Mouse (Mus musculus) naive thymus-derived CD4-positive, alpha-beta T cell, adult 2 months (primary cell): ENCODE results near the gene Ceacam1.
A peak's percentile ranks its signal among the peaks of the same experiment; 100 is the strongest.
"Not testable (repeated sequence)": the region's sequence is repeated elsewhere in the genome, so short reads cannot be mapped to it uniquely, and the experiment has no call there.

ENCODE experiments used
- DNase-seq: peaks from one replicate; pipeline ENCODE4 v3.0.0-alpha.2; 2011; ENCODE audit warnings: low read depth

The Ceacam1 gene

DNA sequence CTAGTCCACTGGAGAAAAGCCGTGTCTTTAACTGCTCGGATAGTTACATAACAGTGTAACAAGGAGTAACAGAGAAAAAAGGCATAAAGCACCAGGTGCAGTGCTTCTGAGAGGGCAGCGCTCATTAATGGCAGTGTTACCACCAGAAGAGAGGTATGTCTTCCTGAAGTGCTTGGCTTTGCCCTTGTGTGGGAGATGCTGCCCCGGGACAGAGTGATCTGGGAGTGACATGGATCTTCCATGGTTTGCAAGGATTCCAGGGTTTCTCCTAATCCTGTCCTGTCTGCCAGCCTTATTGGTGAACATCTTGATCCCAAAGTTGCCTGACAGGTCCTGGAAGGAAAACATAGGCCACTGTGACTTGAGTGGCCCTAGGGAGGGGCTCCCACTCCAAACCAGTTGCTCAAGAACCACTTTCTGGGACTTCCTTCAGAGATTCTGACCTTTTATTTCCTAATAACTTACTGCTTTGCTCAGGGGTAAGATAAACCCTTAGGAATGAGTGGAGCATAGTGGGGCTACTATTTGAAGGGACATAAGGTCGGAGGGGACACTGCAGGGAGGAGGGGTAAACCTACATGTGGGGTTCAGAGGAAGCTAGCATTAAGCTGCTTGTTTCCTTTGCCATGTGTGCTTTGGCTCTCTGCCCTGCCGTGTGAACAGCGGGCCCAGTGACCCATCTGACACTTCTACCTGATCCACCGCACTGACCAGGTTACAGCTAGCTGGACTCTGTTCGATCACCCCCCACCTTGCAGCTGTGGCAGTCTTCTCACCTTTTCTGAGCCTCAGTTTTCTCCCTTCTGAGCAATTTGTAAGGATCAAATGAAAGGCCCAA is 37.2 kb downstream of the Ceacam1 start:
- DNase-seq = no peak

DNA sequence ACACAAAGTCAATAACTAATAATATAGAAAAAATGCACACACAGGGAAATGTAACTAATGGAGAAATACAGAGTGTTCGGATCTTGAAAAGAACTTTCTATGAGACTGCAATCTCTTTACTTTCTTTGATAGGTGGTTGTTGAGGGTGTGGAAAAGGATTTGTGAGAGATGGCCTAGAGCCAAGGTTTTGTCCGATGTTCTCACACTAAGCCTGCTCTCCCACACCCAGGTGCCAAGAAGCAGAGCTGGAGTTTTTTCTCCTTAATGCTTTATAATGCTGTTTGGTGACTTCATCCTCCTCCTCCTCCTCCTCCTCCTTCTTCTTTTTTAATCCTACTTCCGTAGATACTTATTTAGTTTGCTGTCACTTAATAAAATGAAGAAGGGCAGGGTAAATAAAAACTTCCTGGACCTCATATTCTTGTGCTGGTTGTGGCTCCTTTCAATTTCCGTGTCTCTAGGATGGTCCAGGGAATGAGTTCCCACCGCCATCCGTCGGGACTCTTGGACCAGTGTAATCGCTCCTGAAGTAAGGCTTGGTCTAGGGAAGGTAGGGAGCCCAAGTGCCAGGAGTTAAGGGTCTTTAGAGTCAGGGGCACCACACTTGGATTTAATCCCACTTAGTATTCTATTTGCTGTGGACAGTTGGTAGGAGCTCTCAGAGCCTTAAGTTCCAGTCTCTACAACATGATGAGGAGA is 38.1 kb downstream of the Ceacam1 start:
- no peak for DNase-seq

DNA sequence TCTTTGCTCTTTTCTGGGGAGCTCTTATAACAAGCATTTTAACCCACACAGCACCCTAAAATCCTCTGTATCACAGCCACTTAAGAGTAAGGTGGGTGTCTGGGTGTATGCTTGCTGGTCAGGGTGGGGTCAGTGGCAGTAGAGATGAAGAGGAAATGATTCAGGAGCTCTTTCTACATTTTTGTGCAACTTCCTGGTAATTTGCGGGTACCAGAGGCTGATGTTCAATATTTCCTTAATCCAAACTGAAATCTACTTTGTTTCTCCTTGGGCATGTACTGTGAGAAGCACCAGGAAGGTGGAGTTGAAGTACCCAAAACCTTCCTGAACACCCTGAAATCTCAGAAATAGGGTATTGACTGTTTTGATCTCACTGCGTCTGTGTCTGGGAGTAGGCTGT is 40.7 kb downstream of the Ceacam1 start:
- DNase-seq = no peak

DNA sequence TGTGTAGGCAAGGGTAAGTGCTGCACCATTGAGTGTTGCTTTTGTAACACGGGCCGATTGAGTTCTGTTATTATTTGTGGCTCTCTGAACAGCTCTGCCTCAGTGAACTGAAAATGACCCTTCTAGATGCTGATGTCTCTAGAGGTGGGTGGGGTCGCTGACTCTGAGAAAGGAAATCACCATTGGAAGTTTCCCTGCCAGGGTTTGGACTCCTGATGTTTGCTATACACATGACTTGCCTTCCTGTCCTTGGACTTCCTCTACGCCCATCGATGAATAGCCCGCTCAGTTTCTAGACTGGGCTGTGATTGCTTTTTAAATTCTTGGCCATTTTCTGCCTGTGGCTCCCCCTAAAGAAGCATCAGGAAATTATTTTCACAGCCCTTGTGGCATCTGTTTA is 41.2 kb downstream of the Ceacam1 start:
- no peak for DNase-seq

DNA sequence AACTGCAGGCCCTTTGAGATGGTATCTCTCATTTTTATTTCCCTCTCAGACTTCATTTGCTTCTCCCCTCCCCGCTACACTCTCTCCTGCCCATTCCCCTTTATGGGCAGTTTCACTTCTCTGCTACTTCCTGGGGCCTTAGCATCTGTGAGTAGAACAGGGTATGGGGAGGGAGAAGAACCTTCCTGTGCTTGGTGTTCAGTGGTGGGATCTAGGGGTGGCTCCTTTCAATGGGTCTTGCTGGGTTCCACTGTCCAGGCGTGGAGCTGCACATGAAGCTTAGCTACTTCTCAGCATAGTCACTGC is 41.9 kb downstream of the Ceacam1 start:
- DNase-seq = no peak

DNA sequence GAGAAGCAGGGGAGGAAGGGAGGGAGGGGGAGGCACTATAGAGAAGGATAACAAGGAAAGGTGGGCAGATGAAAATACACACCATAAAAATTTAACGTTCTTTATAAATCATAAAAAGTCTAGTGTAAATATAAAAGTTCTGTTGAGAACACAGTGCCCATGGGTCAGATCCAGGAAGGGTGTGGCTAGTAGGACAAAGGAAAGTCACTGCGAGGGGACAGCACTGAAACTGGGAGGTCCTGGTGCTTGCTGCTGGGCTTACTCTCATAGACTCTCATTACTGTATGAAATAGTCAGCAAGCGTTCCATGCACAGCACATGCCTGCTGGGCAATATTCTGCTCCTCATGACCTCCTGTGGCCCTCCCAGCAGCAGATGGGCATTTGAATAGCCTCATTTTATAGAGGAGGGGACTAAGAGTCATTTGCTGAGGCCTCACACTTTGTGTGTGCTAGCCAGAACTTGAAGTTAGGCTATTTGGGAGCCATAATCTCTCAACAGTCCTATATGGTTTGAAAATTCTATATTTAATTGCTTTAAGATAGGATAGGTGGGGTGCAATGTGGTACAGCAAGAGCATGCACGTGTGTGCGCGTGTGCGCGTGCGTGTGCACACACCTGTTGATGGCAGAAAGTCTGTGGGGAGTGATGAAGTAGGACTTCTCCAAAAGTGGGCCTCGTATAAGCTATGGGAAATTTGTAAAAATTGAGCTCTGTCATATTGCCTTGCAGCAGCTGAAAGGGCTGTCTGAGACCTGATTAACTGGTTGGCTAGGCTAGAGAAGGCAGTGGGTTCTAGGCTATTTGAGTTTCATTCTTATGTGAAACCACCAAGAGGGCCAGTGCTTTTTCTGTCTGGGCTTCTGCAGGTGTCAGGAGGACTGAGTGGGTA is 42.5 kb downstream of the Ceacam1 start:
- DNase-seq = no peak

DNA sequence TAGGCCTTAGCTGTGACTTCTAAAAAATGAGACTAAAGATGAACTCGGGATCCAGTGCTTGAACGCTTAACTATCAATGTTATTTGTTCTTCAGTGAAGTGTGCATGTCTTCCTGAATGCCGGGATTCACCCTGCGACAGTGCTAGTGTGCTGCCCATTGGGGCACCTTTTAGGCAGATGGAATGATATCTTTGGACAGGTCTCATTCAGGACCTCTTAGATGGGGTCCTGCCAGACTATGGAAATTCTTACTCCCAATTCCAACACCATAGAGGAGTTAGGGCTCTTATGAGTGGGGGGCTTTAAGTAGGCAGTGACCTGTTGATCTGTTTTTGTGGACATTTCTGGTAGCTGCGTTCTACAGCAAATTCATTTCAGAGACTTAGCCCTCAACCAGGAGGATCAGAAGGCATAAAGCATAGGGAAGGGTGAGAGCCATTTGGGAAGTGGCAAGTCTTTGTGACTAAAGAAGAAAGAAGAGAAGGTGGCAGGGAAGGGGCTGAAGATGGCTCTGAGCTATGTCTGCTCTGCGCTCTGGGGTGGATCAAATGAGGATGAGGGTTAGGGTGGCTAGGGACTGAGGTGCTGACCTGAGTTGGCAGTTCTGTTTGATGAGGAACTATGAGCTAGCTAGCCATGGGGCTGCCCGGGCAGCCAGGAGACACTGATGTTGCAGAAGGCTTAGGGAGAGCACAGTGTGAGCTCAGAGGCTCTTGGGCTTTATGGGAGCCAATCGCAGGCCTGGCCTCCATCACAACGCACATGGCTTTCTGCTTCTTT is 43.4 kb downstream of the Ceacam1 start:
- no peak for DNase-seq

DNA sequence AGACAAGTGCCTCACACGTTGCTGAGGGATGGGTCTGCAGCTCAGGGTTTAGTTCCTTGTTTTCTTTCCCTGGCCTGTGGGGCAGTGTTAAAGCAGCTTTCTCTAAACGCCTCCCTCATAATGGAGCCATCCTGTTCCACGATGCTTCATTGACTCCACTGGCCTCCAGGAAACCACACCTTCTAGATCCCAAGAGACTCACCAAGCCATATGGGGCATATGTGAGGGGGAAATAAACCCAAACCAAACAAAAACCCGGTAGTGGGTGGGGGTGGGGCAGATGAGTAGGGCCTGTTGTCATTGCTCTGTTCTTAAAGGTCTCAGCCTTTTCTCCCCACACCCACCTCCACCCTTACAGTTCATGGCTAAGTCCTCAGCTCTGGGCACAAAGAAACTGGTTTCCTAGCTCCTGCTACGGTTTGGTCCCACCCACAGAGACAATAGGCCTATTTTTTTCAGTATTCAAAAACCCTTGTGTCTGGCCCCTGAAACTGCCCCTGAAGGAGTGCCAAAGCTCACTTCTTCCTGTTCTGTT is 44.3 kb downstream of the Ceacam1 start:
- no peak for DNase-seq

DNA sequence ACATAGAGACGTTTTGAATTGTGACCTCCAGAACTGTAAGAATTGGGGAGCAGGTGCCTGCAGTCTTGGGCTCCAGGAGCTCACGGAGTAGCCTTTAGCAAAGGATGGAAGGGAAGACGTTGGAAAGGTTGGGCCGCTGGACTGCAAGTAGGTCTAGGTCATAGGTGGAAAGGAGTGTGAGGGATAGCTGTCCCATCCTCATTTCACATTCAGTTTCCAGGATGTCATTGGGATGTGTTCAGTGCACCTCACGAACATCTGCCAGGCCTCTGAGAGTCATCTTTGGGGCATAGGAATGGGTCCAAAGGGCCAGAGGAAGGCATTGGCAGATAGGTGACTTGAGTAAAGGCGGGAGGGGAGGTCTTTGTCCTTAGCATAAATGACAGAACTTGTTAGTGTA is 45.0 kb downstream of the Ceacam1 start:
- DNase-seq = no peak

DNA sequence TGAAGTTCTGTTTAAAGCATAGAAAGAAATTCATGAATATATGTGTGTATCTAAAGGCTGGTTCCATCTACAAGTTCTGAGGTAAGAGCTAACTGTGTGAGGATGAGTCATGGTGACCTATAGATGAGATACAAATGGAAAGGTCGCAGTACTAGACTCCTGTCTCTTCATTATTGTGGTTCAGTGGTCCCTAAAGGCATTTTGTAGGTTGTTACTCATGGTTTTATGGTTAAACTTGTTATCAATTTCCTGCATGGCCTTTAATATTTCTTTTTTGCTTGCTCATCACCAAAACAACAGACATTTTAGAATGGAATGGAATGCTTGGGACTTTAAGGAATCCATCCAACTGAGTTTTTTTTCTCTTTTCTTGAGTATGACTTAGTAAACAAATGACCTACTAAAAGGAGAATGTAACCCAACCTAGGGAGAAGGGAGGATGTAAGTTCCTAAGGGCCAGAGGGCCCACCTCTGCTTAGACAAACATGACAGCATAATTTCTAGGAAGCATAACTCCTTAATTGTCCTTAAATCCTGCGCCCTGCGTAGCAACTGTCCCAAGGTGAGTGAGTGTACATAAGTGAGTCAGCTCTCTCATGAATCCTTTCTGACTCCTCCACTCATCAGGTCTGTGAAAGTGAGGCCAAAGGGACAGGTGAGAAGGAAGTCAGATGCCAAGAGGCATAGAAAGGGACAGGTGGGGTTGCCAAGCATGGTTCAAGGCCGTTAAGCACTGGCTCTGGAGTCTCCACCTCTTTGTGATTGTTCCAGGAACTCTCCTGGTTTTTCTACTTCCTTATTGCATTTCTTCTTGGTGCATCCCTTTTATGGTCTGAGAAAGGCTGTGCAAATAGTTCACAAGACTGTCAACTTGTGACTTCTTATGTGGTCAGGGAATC is 47.3 kb downstream of the Ceacam1 start:
- DNase-seq = no peak

DNA sequence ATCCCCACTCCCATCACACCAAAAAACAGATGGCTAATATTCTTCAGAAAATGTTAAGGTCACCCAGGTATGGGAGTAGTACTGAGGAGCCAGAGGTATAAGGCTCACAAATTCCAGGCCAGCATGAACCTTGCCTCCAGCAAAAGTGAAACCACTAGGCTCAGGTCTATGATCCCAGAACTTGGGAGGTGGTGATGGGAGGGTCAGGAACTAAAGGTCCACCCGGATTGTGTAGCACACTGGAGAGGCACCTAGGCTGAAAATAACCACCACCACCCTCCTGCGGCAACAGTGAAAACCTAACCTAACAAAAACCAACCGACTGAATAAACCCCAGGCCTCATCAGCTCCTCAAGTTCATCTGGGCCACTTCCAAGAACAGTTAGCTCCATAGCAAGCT is 49.1 kb downstream of the Ceacam1 start:
- DNase-seq = no peak

DNA sequence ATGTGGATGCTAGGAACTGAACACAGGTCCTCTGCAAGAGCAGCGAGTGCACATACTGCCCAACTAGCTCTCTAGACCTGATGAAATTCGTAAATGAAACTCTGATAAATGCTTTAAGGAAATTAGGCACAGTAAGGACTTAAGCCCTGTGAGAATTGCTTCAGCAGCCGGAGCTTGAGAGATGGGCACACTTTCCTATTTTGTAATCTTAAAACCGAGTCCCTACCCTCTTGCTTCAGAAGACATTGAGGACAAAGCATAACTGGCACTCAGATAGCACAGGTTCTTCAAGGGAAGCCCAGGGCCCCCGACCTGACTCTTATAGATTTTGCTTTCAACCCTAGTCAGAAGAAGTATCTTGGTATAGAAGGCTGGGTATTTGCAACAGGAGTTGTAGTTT is 50.3 kb downstream of the Ceacam1 start:
- DNase-seq = no peak

DNA sequence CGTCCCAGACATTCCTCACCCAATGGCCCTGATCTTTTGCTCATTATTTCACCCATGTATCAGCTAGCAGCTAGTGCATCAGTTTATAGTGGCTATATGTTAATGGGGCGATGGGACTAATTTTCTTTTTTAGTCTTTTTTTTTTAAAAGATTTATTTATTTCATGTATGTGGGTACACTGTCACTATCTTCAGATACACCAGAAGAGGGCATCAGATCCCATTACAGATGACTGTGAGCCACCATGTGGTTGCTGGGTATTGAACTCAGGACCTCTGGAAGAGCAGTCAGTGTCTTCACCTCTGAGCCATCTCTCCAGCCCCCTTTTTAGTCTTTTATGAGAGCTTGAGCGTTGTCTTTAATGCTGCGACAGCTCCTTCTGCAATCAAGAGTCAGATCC is 51.0 kb downstream of the Ceacam1 start:
- not testable (repeated sequence) for DNase-seq

DNA sequence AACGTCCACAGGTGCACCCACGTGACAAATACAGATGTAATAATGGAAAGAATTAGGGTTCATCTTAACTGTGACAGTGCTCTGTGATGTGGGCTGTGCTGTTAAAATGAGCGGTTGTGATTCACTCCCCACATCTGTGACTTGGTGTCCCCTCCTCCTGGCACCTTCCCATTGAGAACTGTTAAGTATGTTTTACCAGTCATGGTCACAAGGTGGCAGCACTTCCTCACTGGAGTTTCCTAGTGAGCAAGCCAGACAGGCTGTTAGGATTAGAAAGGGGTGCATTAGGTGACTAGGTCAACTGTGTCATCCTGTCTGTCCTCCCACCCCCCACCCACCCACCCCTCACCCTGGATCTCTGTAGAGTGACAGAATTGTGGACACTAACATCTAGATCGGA is 53.0 kb downstream of the Ceacam1 start:
- DNase-seq = peak; percentile 90

DNA sequence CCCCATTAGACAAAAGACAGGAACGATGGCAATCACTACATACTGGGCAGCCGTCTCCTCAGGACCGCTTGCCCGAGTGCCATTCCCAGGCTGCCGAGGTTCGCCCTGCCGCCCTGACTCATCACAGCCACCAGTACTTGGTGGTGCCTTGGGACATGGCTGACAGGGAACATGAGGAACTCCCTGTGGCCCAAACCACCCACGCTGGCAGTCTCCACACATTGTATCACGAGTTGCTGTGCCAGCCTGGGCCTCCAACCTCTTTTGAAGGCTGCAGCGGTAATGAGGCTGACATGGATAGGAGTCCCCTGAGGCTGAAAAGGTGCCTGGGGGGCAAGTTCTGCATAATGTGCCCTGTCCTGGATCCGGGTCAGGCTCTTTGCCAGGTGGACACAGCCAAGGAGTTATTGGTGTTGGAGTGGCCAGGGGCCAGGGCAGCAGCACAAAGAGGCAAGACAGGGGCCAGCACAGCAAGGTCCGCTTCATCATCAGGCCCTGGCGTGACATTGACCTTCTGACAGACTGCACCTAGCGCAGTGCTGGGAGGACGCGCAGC is 55.0 kb downstream of the Ceacam1 start:
- no peak for DNase-seq

DNA sequence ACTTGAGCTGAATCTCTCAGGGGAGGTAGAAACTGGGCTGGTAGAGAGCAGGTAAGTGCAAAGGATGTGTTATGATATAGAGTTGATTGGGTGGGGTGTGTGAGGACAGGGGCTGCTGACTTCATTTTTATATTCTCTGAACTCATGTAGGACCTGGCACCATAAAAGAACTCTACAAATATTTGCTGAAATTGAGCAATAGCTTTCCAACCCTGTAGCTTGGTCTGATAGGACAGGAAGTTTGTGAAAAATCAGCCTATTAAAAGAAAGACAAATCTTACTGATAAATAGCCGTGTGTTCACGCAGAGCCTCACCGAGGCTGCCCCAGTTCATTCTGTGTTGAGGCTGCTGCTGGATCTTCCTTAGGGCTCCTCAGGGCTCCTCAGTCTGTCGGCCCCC is 57.5 kb downstream of the Ceacam1 start:
- DNase-seq = no peak

DNA sequence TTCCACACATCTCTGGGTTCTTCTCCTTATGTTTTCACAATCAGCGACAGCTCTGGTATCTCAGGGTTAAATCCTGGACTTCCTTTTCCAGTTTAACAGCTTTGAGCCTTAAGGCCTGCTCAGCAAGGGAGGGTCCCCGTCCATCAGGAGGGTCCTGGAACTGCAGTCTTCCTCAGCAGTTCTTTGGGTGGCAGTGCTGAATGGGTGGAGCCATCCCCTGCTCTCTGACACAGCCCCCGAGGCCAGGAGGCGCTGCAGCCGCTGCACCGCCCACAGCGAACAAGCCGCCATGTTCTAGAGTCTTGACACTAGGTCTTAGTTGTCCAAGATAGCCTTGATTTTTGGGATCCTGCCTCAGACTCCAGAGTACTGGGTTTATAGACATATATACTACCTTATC is 57.9 kb downstream of the Ceacam1 start:
- no peak for DNase-seq

DNA sequence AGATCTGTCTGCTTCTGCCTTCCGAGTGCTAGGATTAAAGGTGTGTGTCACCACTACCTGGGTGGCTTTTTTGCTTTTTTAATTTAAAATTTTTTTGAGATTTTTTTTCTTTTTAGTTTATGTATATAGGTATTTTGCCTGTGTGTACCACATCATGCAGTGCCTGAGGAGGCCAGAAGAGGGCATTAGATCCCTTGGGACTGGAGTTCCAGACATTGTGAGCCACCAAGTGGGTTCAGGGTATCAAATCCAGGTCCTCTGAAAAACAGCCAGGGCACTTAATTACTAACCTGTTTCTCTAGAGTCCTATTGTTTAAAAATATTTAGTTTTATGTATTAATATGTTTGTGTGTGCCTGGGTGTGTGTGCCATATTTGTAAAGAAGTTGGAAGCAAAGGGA is 59.8 kb downstream of the Ceacam1 start:
- no peak for DNase-seq

DNA sequence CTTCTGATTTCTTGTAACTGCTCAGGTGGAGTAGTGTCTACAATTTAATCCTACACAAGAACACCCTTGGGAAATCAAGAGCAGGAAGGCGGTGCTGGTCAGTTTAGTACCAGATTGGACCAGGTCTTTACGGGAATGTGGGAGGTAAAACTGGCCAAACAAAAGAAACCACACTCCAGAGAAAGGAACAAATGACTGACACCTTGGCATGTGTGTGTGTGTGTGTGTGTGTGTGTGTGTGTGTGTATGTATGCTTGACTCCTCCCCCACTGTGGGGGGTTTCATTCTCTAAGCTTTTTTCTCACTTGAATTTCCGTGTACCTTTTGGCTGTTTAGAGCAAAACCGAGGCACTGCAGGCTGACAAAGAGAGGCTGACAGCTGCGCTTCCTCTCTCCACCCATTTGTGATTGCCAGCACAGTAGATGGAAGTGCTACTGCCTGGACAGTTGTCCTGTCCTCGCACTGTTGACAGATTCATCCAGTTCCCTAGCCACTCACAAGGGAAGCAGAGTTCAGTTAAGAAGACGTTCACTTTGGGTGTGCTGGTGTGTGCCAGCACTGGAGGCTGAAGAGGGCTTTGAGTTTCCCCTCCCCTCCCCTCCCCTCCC is 64.5 kb downstream of the Ceacam1 start, which contains the start of gene Cxcl17:
Gene Cxcl17 (minus strand): TSS at position 54 of the 609 bp plus-strand sequence.
- DNase-seq = no peak

DNA sequence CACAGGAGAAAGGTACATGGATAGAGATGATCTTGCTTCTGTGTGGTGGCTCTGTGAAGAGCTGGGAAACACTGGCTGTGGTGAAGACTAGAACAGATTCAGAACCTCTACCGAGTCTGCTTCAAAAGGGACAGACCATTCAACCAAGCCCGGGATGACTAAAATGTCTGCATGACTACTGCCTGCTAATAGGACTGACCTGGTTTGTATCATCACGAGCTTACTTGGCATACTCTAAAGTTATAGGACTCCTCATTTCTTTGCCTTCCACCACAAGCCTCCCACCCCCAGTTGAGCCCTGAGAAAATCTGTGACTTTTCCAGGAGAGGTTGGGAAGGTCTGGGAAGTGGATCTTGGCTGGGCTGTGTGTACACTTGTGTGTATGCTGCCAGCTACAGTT is 65.5 kb downstream of the Ceacam1 start:
- DNase-seq = no peak
